Mouse (Mus musculus) right cerebral cortex, postnatal 14 days (tissue): ENCODE data around the gene Plcg2.

Experiments
- DNase-seq: peaks from one replicate; pipeline ENCODE4 v3.0.0; 2022

The Plcg2 gene

DNA sequence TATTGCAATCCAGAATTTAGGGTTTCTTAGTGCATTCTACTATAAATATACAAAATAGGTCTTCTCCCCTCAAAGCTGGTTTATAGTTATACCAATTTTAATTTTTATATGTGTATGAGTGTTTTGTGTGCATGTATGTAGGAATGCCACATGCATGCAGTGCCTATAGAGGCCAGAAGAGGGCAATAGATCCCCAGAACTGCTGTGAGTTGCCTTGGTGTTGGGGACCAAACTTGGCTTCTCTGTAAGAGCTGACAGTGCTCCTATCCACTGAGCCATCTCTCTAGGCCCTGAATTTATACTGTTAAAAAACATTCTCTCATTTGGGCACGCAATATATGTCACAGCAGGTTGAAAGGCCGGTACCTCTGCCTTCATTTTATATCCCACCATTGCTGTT is 147.9 kb downstream of the Plcg2 start:
- DNase-seq, result peak; percentile 70

DNA sequence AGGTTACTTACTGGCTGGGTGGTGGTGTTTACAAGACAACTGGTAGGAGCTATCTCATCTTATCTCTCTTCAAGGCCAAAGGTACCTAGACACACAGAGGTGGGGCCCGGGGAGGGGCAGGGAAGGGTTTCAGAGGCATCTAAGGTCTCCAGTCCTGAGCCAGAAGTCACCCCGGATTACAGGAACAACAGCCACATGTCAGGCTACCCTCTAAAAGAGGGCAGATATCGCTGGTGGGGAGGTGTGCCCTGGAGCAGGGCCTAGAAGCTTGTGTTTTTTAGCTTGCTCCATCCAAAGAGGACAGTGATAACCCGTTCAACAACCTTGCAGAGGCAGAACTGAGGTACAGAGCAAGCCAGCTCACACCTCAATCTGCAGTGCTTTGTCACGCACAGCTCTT is 148.3 kb downstream of the Plcg2 start:
- no peak for DNase-seq

GRCm38 (mm10) chr8:117652318-117652717 is 154.2 kb downstream of the Plcg2 start:
- DNase-seq, result no peak

DNA sequence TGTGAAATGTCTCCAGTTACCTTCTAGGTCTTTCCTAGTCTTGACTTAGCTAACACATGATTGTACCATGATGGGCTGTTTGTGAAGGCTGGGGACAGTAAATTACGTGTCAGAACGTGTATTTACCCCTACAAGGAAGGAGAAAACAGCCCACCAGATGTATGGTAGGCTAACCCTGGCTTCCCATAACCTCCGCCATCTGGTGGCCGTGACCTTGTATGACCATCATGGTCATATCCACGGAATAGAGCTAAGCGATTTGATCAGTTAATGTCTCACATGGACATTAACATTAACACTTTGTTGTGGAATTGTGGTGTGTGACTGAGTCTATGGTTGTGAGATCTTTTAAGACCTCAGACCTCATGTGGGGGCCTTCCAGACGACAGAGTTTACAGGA is 160.9 kb downstream of the Plcg2 start:
- DNase-seq, result no peak

DNA sequence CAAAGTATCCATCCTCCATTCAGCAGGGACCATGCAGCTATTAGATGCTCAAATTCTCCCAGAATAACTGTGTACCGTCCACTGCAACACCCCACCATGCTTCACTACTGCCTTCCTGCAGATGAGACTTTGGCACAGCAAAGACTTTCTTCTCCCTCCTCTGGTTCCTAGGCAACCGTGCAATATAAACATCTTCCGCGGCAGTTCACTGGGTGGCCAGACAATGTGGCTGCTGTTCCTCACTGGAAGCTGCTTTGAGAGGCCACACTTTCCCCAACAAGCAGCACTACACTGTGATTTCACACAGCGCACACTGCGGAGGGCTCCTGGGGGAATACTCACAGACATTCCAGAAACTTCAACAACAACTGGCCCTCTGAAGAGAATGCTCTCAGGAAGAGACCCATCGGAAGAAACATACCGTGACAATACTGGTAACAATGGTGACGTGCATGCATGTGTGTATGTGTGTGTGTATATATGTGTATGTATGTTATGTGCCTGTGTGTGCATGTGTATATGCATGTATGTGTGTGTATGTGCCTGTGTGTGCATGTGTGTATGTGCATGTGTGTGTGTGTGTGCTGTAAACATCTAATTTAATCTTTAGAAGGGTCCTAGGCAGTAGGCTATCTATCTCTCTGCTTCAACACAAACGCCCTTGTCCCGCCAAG is 162.4 kb downstream of the Plcg2 start:
- peak; percentile 18 for DNase-seq

DNA sequence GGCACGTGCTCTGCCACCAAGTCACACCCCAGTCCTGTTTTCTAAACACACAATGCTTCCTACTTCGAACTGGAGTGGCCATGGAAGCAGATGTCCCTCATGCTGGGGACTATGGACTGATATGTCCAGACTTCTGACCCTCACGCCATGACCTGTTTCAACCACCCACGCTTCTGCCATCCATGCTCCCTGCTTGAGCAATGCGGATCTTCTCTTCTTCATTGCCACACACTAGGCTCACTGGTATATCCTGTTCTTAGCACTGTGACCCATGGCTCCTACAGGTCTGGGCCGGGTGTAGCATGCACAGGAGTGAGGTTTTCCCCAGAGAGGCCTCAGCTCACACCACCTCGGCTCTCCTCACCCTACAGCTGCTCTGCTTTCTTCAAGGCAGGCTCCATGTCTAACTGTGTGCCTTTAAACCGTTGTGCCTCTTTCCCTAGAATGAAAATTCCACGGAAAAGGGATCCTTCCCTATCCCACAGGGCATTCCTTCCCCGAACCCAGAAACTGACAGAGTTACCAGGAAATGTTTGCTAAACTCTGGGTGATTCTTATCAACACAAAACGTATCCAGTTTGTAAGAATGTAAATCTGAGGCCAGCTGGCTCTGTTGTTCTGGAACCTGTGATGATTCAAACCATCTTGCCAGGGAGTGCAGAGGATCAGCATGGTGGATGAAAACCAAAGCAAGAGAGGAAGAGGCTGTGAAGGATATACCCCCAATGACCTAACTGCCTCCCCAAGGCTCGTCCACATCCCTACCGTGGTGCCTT is 169.4 kb downstream of the Plcg2 start:
- DNase-seq, result no peak

DNA sequence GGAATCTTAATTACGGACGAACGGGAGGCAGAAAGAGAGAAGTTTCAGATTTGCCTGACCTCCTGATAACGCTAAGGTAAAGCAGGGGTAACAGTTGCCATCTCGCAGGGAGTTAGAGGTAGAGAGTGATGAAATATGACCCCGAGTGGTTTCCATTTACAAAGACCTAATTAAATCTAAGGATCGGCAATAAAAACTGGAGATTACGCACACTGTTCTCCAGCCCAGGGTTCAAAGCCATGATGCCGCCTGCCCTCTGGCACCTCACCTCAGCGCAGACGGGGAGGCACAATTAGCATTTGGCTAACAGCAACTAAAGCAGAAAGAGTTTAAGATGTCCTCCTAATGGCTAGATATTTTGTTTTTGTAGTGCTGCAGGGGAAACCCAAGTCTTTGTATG is 172.4 kb downstream of the Plcg2 start:
- DNase-seq, result no peak

DNA sequence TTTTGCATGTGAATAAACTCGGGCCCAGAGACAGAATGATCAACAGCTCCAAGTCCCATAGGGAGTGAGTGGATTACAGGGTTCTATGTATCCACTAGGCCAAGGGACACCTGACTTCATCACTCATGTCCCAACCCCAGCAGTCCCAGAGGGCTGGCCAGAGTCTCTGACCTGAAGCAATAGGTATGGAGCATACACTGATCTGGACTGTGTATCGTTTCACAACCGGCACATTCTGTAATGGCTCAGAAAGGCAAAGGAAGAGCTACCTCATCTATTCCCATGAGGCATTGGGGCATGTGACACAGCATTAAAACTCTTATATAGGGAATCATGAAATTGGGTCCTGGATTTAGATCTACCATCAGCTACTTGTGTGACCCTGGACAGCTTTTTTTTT is 174.5 kb downstream of the Plcg2 start:
- no peak for DNase-seq

GRCm38 (mm10) chr8:117673430-117673830 is 175.3 kb downstream of the Plcg2 start, which contains the start of gene Sdr42e1:
TSS of gene Sdr42e1 (minus strand) at chr8:117673689.
- DNase-seq, result peak; percentile 31

GRCm38 (mm10) chr8:117675171-117675570 is 177.1 kb downstream of the Plcg2 start:
- no peak for DNase-seq

DNA sequence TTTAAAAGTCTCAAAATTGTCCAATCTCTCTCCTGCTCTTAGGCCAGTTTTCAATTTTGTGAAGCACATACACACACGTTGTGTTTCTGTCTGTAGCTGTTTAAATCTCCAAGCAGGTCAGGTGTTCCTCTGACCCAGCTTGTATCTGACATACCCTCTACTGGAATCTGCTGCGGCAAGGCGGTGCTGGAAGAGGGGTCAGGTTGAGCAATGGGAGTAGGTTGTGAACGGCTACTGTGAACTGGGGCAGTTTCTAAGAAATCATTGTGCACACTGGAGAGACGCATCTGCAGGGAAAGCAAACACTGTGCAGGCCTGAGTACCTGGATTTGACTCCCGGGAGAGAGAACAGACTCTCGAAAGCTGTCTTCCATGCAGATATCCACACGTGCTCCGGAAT is 178.4 kb downstream of the Plcg2 start:
- no peak for DNase-seq

DNA sequence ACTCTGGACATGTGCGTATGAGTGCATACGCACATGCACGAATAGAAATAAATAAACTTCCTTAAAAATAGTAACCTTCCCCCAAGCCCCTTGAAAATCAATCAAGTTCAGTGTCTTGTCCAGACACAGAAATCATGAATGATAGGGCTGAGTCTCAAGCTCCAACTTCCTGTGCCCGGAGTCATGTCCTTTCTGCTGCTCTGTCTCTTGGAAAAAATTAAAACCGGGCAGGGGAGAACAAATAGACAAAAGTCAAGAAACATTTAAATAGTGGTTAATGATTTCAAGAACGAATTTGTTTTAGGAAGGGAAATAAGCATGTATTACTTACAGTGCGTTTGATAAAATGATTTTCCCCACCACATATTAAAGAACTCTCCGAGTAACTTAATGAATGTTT is 178.9 kb downstream of the Plcg2 start:
- DNase-seq, result no peak

DNA sequence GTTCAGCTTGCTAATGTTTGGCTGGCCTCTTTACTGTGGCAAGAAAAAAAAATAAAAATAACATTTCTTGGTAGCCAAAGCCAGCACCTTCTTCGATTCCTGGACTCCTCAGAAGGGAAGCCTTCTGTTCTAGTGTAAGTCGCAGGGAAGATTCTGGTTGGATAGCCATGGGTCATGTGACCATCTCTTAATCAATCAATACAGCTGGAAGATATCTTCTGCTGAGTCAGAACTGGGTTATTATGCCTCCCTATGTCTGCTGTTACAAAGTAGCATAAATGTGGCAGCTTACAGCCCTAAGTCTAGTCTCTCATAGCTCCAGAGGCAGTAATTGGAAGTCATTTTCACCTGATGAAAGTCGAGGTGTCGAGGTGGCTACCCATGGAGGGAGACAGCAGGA is 180.6 kb downstream of the Plcg2 start:
- DNase-seq, result no peak

DNA sequence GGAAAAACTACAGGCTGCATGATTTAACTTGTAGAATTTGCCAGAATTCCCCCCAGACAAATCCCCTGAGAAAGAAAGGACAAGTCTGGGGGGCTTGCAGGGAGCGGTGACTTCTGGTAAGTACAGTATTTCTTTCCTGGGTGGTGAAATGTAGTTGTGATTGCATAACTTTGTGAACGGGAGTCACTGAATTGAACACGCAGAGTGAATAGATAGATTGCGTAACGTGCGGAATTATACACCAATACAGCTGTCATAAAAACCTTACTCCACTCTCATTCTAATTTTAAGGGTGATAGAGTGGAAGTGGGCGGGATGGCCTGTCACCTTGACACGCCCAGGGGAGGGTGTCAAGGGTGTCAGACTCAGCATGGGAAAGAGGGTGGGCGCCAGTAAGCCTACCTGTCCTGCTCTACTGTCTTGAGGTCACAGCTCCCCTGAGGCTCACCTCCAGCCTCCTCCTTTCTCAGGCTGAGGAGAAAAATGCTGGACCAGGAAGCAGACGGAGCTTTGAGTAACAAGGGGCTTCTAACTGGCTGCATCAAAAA is 185.9 kb downstream of the Plcg2 start:
- no peak for DNase-seq

- no peak for DNase-seq
These were observed 186.4 kb downstream of the Plcg2 start for GRCm38 (mm10) chr8:117684504-117684903.
